Mouse (Mus musculus) liver, postnatal 0 days (tissue): ENCODE data around the gene Rai1.

ENCODE experiments used
- CTCF ChIP-seq: sonication (generic); IDR thresholded peaks from 2 replicates; pipeline ENCODE4 v1.5.1; 2016; ENCODE audit warnings: antibody characterized with exemption, low read depth
- EP300 ChIP-seq: IDR thresholded peaks from 2 replicates; pipeline ENCODE4 v1.6.1; 2016; ENCODE audit warnings: antibody characterized with exemption, low read depth, mild to moderate bottlenecking

DNA sequence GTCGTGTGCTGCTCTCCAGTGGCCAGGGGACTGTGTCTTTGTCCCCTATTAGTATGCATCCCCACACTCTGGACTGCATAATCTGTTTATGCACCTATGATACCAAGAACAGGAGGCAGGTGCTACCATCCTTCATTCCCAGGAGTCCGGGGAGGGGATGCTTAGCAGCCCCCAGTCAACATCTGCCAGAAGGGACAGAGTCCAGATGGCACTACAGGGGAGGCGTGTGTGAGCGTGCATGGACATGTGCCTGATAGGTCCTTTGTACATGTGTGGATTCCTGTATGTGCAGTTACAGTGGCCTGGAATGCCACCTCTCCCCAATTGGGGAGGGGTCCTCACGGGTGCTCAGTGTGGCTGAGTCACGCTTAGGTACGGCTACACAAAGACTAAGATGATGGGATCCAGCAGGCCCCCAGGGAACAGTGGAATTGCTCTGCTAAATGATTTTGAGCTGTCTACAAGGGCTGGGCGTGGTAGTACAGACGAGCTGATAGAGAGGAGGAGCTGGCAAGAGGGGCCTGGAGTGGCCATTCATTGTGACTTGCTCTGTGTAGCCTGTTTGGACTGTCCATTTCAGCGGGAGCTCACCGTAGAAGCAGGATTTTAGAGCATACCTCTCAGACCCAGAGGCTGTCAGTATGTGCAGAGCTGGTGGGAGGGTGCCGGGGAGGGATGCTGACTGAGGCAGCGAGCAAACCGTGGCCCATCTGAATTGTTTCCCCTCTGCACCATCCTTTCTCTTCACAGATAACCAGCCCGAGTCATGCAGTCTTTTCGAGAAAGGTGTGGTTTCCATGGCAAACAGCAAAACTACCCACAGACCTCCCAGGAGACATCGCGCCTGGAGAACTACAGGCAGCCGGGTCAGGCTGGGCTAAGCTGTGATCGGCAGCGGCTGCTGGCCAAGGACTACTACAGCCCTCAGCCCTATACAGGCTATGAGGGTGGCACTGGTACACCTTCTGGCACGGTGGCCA, 79.8 kb downstream of the Rai1 start:
- TF ChIP-seq CTCF: no peak
- TF ChIP-seq EP300: no peak
